Mouse (Mus musculus): ENCODE measurements around the gene Trmt1l. TPM values are rescaled to one million over a fixed set of nuclear protein-coding genes. Genes with fewer than 3 reads are reported as not detected.
A peak's percentile ranks its signal among the peaks of the same experiment; 100 is the strongest.

The Trmt1l gene
- polyA plus RNA-seq, 1 experiment: 11.9 TPM

GRCm38 (mm10) chr1:151498381-151498780 lies 70.0 kb downstream of the Trmt1l start:
- peaks cover 6% of the 10 kb centered on the region for H3K4me1 ChIP-seq (ENCODE audit: control insufficient read depth, insufficient read depth, insufficient read length)
- TF ChIP-seq CTCF (IDR thresholded peaks at IDR 0.05; ENCODE audit: extremely low read depth, insufficient read depth, insufficient read length, insufficient replicate concordance) (no peak), POLR2A (IDR thresholded peaks at IDR 0.05; ENCODE audit: low read depth, low read length) (no peak)
- no peaks in the 10 kb centered on the region for H3K27me3 ChIP-seq (ENCODE audit: control insufficient read depth, insufficient read depth, low read length)
- WGBS: 77% methylated on average over 3 of the region's 3 CpGs
- no peaks in the 10 kb centered on the region for H3K36me3 ChIP-seq (ENCODE audit: control insufficient read depth, insufficient read depth, low read length)
- H3K27ac ChIP-seq (ENCODE audit: insufficient read depth, low read length): no peak overlapping the region
- H3K4me3 ChIP-seq (ENCODE audit: extremely low read depth, insufficient read depth, insufficient read length): no peak overlapping the region
- DNase-seq (ENCODE audit: low read depth in 1 of 2, low spot score in 2 of 2): no peak

DNA sequence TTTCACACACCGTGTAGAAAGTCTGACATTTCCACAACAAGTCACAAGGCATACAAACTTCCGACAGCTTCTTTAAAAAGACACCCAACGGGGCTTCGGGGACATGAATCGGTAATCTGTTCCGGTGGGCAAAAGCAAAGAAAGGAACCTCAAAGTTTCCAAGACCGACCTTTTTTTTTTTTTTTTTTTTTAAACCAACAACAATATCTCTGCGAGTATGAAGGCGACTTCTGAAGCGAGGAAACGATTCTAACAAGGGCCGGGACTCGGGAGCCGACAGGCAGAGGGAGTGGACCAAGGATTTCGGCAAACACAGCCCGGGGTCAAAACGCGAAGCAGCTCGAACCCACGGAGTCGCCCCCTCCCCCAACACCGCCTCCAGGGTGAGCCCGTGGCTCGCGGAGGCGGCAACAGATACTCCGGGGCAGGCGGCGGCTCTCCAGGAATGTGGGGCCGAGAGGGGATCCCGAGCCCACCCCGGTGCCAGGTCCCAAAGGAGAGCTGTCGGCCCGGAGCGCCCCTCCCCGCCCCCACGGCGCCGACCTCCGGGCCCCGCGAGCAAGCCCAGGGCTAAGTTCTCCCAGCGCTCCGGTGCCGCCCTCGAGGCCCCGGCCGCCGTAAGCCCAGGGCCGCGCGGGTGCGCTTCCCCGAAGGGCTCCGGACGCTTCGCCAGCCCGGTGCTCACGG lies 71.6 kb downstream of the Trmt1l start:
- TF ChIP-seq CTCF (IDR thresholded peaks at IDR 0.05; ENCODE audit: extremely low read depth, insufficient read depth, insufficient read length, insufficient replicate concordance) (no peak), POLR2A (IDR thresholded peaks at IDR 0.05; ENCODE audit: low read depth, low read length) (no peak)
- Histone ChIP-seq H3K27me3 (ENCODE audit: control insufficient read depth, insufficient read depth, low read length) (no peaks in the 10 kb centered on the region), H3K27ac (ENCODE audit: insufficient read depth, low read length) (peak overlapping the region; percentile 84), H3K4me3 (ENCODE audit: extremely low read depth, insufficient read depth, insufficient read length) (peak overlapping the region; percentile 86), H3K4me1 (ENCODE audit: control insufficient read depth, insufficient read depth, insufficient read length) (peaks cover 4% of the 10 kb centered on the region), H3K36me3 (ENCODE audit: control insufficient read depth, insufficient read depth, low read length) (no peaks in the 10 kb centered on the region)
- peak; percentile 15 to 48 for DNase-seq (ENCODE audit: low read depth in 1 of 2, low spot score in 2 of 2)
- under 1% methylated on average over 49 of the region's 59 CpGs for WGBS

- Histone ChIP-seq H3K4me1 (ENCODE audit: control insufficient read depth, insufficient read depth, insufficient read length) (peaks cover 4% of the 10 kb centered on the region), H3K27ac (ENCODE audit: insufficient read depth, low read length) (peak within 1 kb of the TSS; percentile 84), H3K27me3 (ENCODE audit: control insufficient read depth, insufficient read depth, low read length) (no peaks in the 10 kb centered on the region), H3K4me3 (ENCODE audit: extremely low read depth, insufficient read depth, insufficient read length) (peak within 1 kb of the TSS; percentile 86), H3K36me3 (ENCODE audit: control insufficient read depth, insufficient read depth, low read length) (no peaks in the 10 kb centered on the region)
- no peak for TF ChIP-seq CTCF (IDR thresholded peaks at IDR 0.05; ENCODE audit: extremely low read depth, insufficient read depth, insufficient read length, insufficient replicate concordance)
- TF ChIP-seq POLR2A (IDR thresholded peaks at IDR 0.05; ENCODE audit: low read depth, low read length): no peak; the same call in none of the 2 replicates
- DNase-seq (ENCODE audit: low read depth in 1 of 2, low spot score in 2 of 2): peak; percentile 89 to 90
- WGBS: 2% methylated on average over 69 of the region's 90 CpGs
Measured at GRCm38 (mm10) chr1:151500531-151501361, 72.4 kb downstream of the Trmt1l start, which contains the start of gene Rnf2. Gene Rnf2, minus strand, starts transcription at chr1:151500955.

Other genes with a start within 250 kb of the Trmt1l start
- gene Gm47985, start 246.0 kb upstream of the Trmt1l start, polyA plus RNA-seq (2012; rRNA removed): 0.07 and 0.20 TPM in 2 replicates
- gene Gm8947, start 236.2 kb upstream of the Trmt1l start, polyA plus RNA-seq (2012; rRNA removed): 0.14 and 0.40 TPM in 2 replicates
- 0.11 and 0.33 TPM in 2 replicates for gene Gm47995, start 230.1 kb upstream of the Trmt1l start, polyA plus RNA-seq (2012; rRNA removed)
- 0.23 TPM in 1 of 2 replicates, not detected in the other for gene 3110040M04Rik, start 224.4 kb upstream of the Trmt1l start, polyA plus RNA-seq (2012; rRNA removed)
- 0.61 TPM in 1 of 2 replicates, not detected in the other for gene Gm47996, start 218.4 kb upstream of the Trmt1l start, polyA plus RNA-seq (2012; rRNA removed)
- 30.5 and 35.7 TPM in 2 replicates for gene Ivns1abp, start 84.1 kb upstream of the Trmt1l start, polyA plus RNA-seq (2012; rRNA removed)
- 3.7 and 4.1 TPM in 2 replicates for gene Swt1, start 87 bp upstream of the Trmt1l start, polyA plus RNA-seq (2012; rRNA removed)
- gene Rnf2, start 72.4 kb downstream of the Trmt1l start, polyA plus RNA-seq (2012; rRNA removed): 8.8 and 10.5 TPM in 2 replicates
- 4.9 and 6.0 TPM in 2 replicates for gene Fam129a, start 142.6 kb downstream of the Trmt1l start, polyA plus RNA-seq (2012; rRNA removed)